Mouse (Mus musculus) MEL (cell line): ENCODE results near the gene Sppl3. TPM values are rescaled to one million over a fixed set of nuclear protein-coding genes. Genes with fewer than 3 reads are reported as not detected.

Source experiments
- DNase-seq: peaks from one replicate; pipeline ENCODE4 v3.0.0; 2011; ENCODE audit warnings: low read depth, low spot score
- H3K27ac ChIP-seq: 2 replicates; pipeline ENCODE4 v1.5.1; 2012; ENCODE audit warnings: low read depth, mild to moderate bottlenecking, control low read depth, low read length, moderate library complexity; ENCODE audit not compliant: control insufficient read depth
- H3K27me3 ChIP-seq, 2 experiments: fragments of 150-350 bp in 1 of 2; sonication (generic) in 1 of 2; 2 replicates each; pipeline ENCODE4 v1.6.1; 2012; ENCODE audit warnings: low read length in 2 of 2, mild to moderate bottlenecking in 2 of 2, improper control_type of control experiment in 1 of 2, moderate library complexity in 1 of 2; ENCODE audit not compliant: insufficient read depth in 2 of 2, control insufficient read depth in 1 of 2
- H3K36me3 ChIP-seq, 2 experiments: 2 replicates each; pipeline ENCODE4 v1.6.1; 2012 to 2014; ENCODE audit warnings: low read length in 2 of 2, improper control_type of control experiment in 1 of 2, inconsistent platforms in 1 of 2, mild to moderate bottlenecking in 1 of 2; ENCODE audit not compliant: insufficient read depth in 2 of 2, control insufficient read depth in 1 of 2
- H3K4me1 ChIP-seq, 2 experiments: fragments of 150-350 bp in 1 of 2; sonication (generic) in 1 of 2; 2 replicates each; pipeline ENCODE4 v1.6.1; 2012; ENCODE audit warnings: low read length in 2 of 2, improper control_type of control experiment in 1 of 2, mild to moderate bottlenecking in 1 of 2; ENCODE audit not compliant: insufficient read depth in 2 of 2, control insufficient read depth in 1 of 2
- H3K4me3 ChIP-seq, 2 experiments: fragments of 150-350 bp in 1 of 2; sonication (generic) in 1 of 2; 2 replicates each; pipeline ENCODE4 v1.5.1; 2012; ENCODE audit warnings: low read depth in 2 of 2, low read length in 2 of 2, mild to moderate bottlenecking in 2 of 2, moderate library complexity in 2 of 2, control low read depth in 1 of 2, improper control_type of control experiment in 1 of 2; ENCODE audit not compliant: control insufficient read depth in 1 of 2, insufficient read depth in 1 of 2
- H3K79me2 ChIP-seq: 2 replicates; pipeline ENCODE4 v1.6.1; 2012; ENCODE audit warnings: mild to moderate bottlenecking, low read length, moderate library complexity; ENCODE audit not compliant: control insufficient read depth, poor library complexity, insufficient read depth
- H3K9ac ChIP-seq: 2 replicates; pipeline ENCODE4 v1.6.1; 2012; ENCODE audit warnings: low read depth, mild to moderate bottlenecking, control low read depth, low read length, moderate library complexity; ENCODE audit not compliant: control insufficient read depth, poor library complexity, severe bottlenecking
- H3K9me3 ChIP-seq: fragments of 150-350 bp; sonication (generic); replicated peaks from 2 replicates; pipeline ENCODE4 v1.6.1; 2012; ENCODE audit warnings: mild to moderate bottlenecking, low read length, improper control_type of control experiment, moderate library complexity; ENCODE audit not compliant: insufficient read depth
- CHD1 ChIP-seq: IDR thresholded peaks from 2 replicates; pipeline ENCODE4 v1.6.1; 2012; ENCODE audit warnings: low read depth, mild to moderate bottlenecking, inconsistent platforms, low read length, improper control_type of control experiment
- ETS1 ChIP-seq: IDR thresholded peaks from 2 replicates; pipeline ENCODE4 v1.6.1; 2012; ENCODE audit warnings: low read depth, mild to moderate bottlenecking, inconsistent platforms, low read length, improper control_type of control experiment, moderate library complexity
- HCFC1 ChIP-seq: IDR thresholded peaks from 2 replicates; pipeline ENCODE4 v1.6.1; 2012; ENCODE audit warnings: low read depth, mild to moderate bottlenecking, inconsistent platforms, low read length, improper control_type of control experiment, moderate library complexity
- KAT2A ChIP-seq: conservative IDR thresholded peaks from 2 replicates; pipeline ENCODE4 v1.6.1; 2012; ENCODE audit warnings: low read depth, low read length, improper control_type of control experiment, inconsistent platforms
- MAFK ChIP-seq: IDR thresholded peaks from 2 replicates; pipeline ENCODE4 v1.6.1; 2011; ENCODE audit warnings: low read depth, mild to moderate bottlenecking, low read length, improper control_type of control experiment, borderline replicate concordance
- MAX ChIP-seq: IDR thresholded peaks from 2 replicates; pipeline ENCODE4 v1.6.1; 2011; ENCODE audit warnings: low read length, improper control_type of control experiment
- MEF2A ChIP-seq: IDR thresholded peaks from 2 replicates; pipeline ENCODE4 v1.6.1; 2014; ENCODE audit warnings: low read depth, mild to moderate bottlenecking, inconsistent platforms, low read length, improper control_type of control experiment; ENCODE audit not compliant: poor library complexity, insufficient replicate concordance, severe bottlenecking; ENCODE audit errors: extremely low read depth
- MYB ChIP-seq: IDR thresholded peaks from 2 replicates; pipeline ENCODE4 v1.6.1; 2011; ENCODE audit warnings: mild to moderate bottlenecking, low read depth, low read length, improper control_type of control experiment
- MYC ChIP-seq: IDR thresholded peaks from 2 replicates; pipeline ENCODE4 v1.6.1; 2011; ENCODE audit warnings: low read depth, mild to moderate bottlenecking, low read length, improper control_type of control experiment, moderate library complexity
- POLR2A ChIP-seq, 2 experiments: IDR thresholded peaks; 2 replicates each; pipeline ENCODE4 v1.6.1; 2011 to 2012; ENCODE audit warnings: low read length in 2 of 2, mild to moderate bottlenecking in 2 of 2, control low read depth in 1 of 2, improper control_type of control experiment in 1 of 2, low read depth in 1 of 2, moderate library complexity in 1 of 2; ENCODE audit not compliant: control insufficient read depth in 1 of 2, insufficient read depth in 1 of 2, poor library complexity in 1 of 2
- POLR2AphosphoS2 ChIP-seq: IDR thresholded peaks from 2 replicates; pipeline ENCODE4 v1.6.1; 2011; ENCODE audit warnings: low read length, improper control_type of control experiment
- TBP ChIP-seq: IDR thresholded peaks from 2 replicates; pipeline ENCODE4 v1.8.0; 2011; ENCODE audit warnings: low read depth, low read length, improper control_type of control experiment
- USF2 ChIP-seq, 2 experiments: IDR thresholded peaks; 2 replicates each; pipeline ENCODE4 v1.6.1; 2011 to 2012; ENCODE audit warnings: improper control_type of control experiment in 2 of 2, low read length in 2 of 2, borderline replicate concordance in 1 of 2, inconsistent platforms in 1 of 2, low read depth in 1 of 2, mild to moderate bottlenecking in 1 of 2; ENCODE audit not compliant: insufficient read depth in 1 of 2
- ZKSCAN1 ChIP-seq: IDR thresholded peaks from 2 replicates; pipeline ENCODE4 v1.6.1; 2012; ENCODE audit warnings: low read depth, mild to moderate bottlenecking, inconsistent platforms, low read length, improper control_type of control experiment, moderate library complexity
- ZMIZ1 ChIP-seq: IDR thresholded peaks from 2 replicates; pipeline ENCODE4 v1.6.1; 2012; ENCODE audit warnings: low read depth, mild to moderate bottlenecking, inconsistent platforms, low read length, improper control_type of control experiment, moderate library complexity
- polyA plus RNA-seq, 2 experiments: library from polyadenylated mRNA; stranded (reverse) in 1 of 2; unstranded in 1 of 2; fragments of >175 nt in 1 of 2; fragments of >200 nt in 1 of 2; gene quantifications; 2 replicates each; pipeline versions ENCODE4 v1.2.1 to v1.2.4; 2012; ENCODE audit warnings: low replicate concordance in 2 of 2, low read depth in 1 of 2; ENCODE audit not compliant: insufficient read length in 2 of 2, insufficient read depth in 1 of 2, missing spikeins in 1 of 2
- total RNA-seq: library from RNA; depleted of rRNA; stranded (reverse); fragments of 300-350 nt; gene quantifications from 2 replicates; pipeline ENCODE4 v1.2.3, GENCODE M21; 2012

The Sppl3 gene
- total and polyA plus RNA-seq, 3 experiments = 25.8 to 50.9 TPM; not detected in 1

DNA sequence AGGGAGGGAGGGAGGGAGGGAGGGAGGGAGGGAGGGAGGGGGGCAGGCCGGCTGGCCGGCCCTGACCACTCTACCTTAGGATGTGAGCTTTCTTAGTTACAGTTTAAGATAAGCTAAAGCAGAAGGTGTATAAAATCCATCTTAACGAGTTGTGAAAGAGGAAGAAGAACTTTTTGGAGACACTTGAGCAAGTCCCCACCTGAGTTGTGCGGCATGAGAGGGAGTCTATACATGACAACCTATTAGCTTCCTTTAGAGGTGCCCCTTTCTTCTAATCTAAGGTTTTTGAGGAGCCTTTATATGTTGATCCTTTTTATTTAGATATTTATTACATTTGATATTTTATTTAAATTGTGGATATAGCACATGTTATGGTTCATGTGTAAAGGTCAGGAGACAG is 32.7 kb downstream of the Sppl3 start:
- Histone ChIP-seq H3K36me3 (peaks cover 0 to 3% of the 10 kb centered on the region in 2 experiments; a peak in 2 of 4 replicates), H3K9me3 (no peaks in the 10 kb centered on the region), H3K27ac (no peak overlapping the region), H3K27me3 (no peaks in the 10 kb centered on the region), H3K4me3 (no peak overlapping the region), H3K79me2 (peaks cover 47% of the 10 kb centered on the region), H3K9ac (no peak overlapping the region), H3K4me1 (peaks cover 1 to 5% of the 10 kb centered on the region in 2 experiments; a peak in 3 of 4 replicates)
- TF ChIP-seq MEF2A (no peak), CHD1 (no peak), MAFK (no peak), MYC (no peak), USF2 (IDR thresholded peaks at IDR 0.05; ENCODE audit: borderline replicate concordance in 1 of 2, insufficient read depth in 1 of 2, low read depth in 1 of 2, low read length in 2 of 2) (no peak), MYB (no peak)
- DNase-seq = no peak

DNA sequence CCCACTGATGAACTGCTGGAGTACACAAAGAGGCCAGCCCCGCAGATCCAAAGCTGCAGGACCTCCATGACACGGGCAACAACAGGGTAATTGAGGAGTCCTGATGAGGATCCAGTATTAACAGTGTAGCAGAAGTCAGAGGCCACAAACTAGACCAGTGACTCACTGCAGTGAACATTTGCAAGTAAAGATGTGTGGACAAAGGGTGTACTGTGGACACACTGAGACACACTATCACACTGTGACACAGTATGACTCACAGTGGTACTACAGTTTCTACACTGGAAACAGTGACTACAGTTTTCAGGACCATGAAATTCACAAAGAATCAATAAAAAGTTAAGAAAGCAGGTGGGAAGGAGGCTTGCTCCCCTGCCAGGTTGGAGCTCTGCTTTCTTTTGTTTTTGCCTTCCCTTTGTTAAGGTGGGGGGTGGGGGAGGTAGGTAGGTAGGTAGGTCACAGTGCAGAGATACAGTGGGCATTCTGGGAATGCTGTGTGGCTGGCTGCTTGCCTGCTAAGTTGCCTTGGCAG is 34.3 kb downstream of the Sppl3 start:
- peaks cover 0 to 6% of the 10 kb centered on the region in 2 experiments; a peak in 2 of 4 replicates for H3K4me1 ChIP-seq
- no peak for TF ChIP-seq POLR2AphosphoS2
- TF ChIP-seq KAT2A = no peak
- no peak for TF ChIP-seq MYC
- TF ChIP-seq TBP = no peak
- TF ChIP-seq, all 39 proteins: peak for 0
- DNase-seq = no peak
- Histone ChIP-seq H3K4me3 (no peak overlapping the region), H3K9me3 (no peaks in the 10 kb centered on the region), H3K79me2 (peaks cover 50% of the 10 kb centered on the region), H3K27ac (no peak overlapping the region), H3K9ac (no peak overlapping the region), H3K36me3 (peaks cover 0 to 5% of the 10 kb centered on the region in 2 experiments; a peak in 2 of 4 replicates), H3K27me3 (no peaks in the 10 kb centered on the region)

- H3K27me3 ChIP-seq = no peaks in the 10 kb centered on the region
- H3K27ac ChIP-seq = no peak overlapping the region
- no peak overlapping the region for H3K4me3 ChIP-seq
Measured at GRCm38 (mm10) chr5:115049692-115050091, 38.8 kb downstream of the Sppl3 start.

More at GRCm38 (mm10) chr5:115049692-115050091, 38.8 kb downstream of the Sppl3 start:
- H3K9me3 ChIP-seq = no peaks in the 10 kb centered on the region
- DNase-seq = no peak
- no peak overlapping the region for H3K9ac ChIP-seq
- peaks cover 5 to 22% of the 10 kb centered on the region in 2 experiments for H3K4me1 ChIP-seq
- peaks cover 0 to 17% of the 10 kb centered on the region in 2 experiments; a peak in 2 of 4 replicates for H3K36me3 ChIP-seq
- H3K79me2 ChIP-seq = peaks cover 65% of the 10 kb centered on the region
- TF ChIP-seq MEF2A (no peak), MYC (no peak), MAX (no peak), ETS1 (no peak), ZMIZ1 (no peak), POLR2A (IDR thresholded peaks at IDR 0.05; ENCODE audit: control insufficient read depth in 1 of 2, insufficient read depth in 1 of 2, low read depth in 1 of 2, low read length in 2 of 2, poor library complexity in 1 of 2) (no peak), CHD1 (no peak), HCFC1 (no peak), ZKSCAN1 (no peak)
